Mouse (Mus musculus): ENCODE results near the gene Rnf138rt1.

DNA sequence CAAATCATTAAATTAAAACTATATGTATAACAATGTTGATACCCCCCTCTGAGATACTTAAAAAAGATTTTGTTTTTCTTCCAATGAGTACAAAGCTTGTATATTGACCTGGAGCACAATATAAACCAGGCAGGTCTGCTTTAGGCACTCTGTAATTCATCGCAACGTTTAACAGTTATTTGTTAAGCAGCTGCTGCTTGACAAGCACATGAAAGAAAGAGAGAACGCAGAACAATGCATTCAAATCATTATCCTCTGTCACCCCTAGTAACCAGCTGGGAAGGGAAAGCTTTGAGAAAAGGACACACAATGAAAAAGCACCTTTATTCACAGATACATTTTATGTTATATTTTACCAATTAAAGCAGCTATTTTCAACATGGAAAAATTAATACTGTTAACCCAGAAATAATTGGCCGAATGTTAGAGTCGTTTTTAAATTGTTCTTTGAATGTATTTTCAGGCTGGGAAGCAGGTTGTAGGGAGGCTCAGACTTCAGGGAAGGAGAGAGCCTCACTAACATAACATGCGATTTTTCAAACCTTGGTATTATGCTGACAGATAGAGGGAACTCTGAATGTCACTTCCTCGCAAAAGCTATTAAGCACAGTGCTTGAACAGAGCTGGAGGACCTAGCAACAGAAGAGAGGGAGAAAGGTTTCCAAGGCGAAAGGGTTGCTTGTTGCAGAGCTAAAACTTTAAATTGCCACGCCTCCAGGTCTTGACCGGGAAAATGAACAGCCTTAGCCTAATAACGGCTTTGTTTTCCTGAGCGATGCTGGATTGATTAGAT is 38.1 kb downstream of the Rnf138rt1 start:
- TF ChIP-seq POLR2A (IDR thresholded peaks at IDR 0.05; ENCODE audit: extremely low read depth, insufficient read depth, low read length) = no peak
- TF ChIP-seq CTCF (IDR thresholded peaks at IDR 0.05; ENCODE audit: low read depth, low read length) = no peak

Data from liver, adult 2 months (tissue).